Mouse (Mus musculus) bone marrow, adult 2 months (tissue): ENCODE measurements around the gene Dgkz. TPM values are rescaled to one million over a fixed set of nuclear protein-coding genes. Genes with fewer than 3 reads are reported as not detected.

Experiments
- H3K27ac ChIP-seq: fragments of 200-500 bp; 2 replicates; pipeline ENCODE4 v1.5.1; 2012; ENCODE audit warnings: low read depth, mild to moderate bottlenecking, control low read depth, inconsistent platforms, low read length; ENCODE audit not compliant: control insufficient read depth, poor library complexity, insufficient read depth
- H3K4me1 ChIP-seq: fragments of 200-500 bp; 2 replicates; pipeline ENCODE4 v1.6.1; 2011; ENCODE audit warnings: low read length; ENCODE audit not compliant: control insufficient read depth, insufficient read depth
- H3K4me3 ChIP-seq: fragments of 200-500 bp; replicated peaks from 2 replicates; pipeline ENCODE3; 2011; ENCODE audit warnings: mild to moderate bottlenecking, low read depth, low read length, control low read depth; ENCODE audit not compliant: control insufficient read depth
- CTCF ChIP-seq: fragments of 200-500 bp; IDR thresholded peaks from 2 replicates; pipeline ENCODE4 v1.5.1; 2011; ENCODE audit warnings: low read length, control low read depth; ENCODE audit not compliant: control insufficient read depth, insufficient read depth
- POLR2A ChIP-seq: fragments of 200-500 bp; IDR thresholded peaks from 2 replicates; pipeline ENCODE4 v1.6.1; 2011; ENCODE audit warnings: low read depth, mild to moderate bottlenecking, control low read depth, low read length, borderline replicate concordance; ENCODE audit not compliant: control insufficient read depth
- WGBS: fragments of 180-500 bp; shearing (Covaris S2); methylation state at CpG from one replicate; pipeline ENCODE4 v1.1.7; 2018; 5-methylcytosine and 5-hydroxymethylcytosine counted together
- polyA plus RNA-seq: library from polyadenylated mRNA; stranded (reverse); fragments of >200 nt; gene quantifications from 2 replicates; pipeline ENCODE4 v1.2.4, GENCODE M21; 2011; ENCODE audit warnings: low replicate concordance; ENCODE audit not compliant: missing spikeins, insufficient read depth, insufficient read length

The Dgkz gene
- polyA plus RNA-seq, 1 experiment: 229 TPM

DNA sequence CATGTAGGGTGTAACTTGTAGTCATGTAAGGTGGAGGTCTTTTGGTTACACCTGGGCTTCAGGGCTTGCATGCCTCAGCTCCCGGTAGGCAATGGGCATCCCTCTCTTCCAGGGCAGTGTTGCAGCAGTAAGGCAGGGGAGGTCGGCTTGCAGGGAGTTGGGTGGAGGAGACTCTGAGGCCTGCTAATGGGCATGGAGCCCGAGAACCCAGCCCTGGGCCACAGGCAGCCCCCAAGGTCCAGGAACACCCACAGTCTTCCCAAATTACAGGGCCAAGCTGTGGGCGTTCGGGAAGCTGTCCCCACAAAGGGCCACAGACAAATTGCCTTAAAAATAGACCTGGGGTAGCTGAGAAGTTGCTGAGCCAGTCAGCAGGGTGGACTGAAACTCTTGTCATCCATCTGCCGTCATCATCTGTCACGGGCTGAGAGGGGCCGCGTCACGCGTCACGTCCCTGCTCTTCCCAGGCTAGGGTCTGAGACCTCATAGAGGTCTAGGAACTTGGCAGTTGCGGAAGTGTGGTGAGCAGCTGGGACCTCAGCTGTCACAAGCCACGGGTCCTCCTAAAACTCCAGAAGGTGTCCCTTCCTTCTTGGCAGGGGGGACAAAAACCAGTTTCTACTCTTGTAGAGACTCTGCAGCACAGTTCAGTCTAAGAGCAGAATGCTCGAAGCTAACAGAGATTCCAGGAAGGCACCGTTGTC lies 22.4 kb upstream of the Dgkz start:
- Histone ChIP-seq H3K4me1 (no peaks in the 10 kb centered on the region), H3K4me3 (no peak overlapping the region), H3K27ac (no peak overlapping the region; the same call in 1 of the 2 replicates)
- WGBS: 80% methylated on average over 16 of the region's 16 CpGs
- TF ChIP-seq CTCF (no peak), POLR2A (no peak)

DNA sequence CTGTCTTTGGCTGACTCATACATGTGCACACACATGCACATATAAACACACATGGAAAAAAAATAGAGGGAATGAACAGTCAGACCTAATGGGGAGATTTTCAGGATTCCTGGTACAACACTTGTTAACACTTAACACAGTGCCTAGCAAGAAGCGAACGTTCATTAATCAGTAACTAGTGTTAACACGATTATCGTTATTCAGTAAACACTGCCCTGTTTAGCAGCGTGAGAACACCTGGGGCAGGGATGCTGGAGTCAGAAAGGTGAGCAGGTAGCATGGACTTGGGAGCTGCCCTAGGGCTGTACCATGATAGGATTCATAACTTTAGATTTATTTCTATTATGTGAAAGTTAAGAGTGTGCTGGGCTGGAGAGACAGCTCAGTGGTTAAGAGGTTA lies 20.3 kb upstream of the Dgkz start:
- TF ChIP-seq CTCF (no peak), POLR2A (no peak)
- Histone ChIP-seq H3K27ac (no peak overlapping the region), H3K4me3 (no peak overlapping the region), H3K4me1 (no peaks in the 10 kb centered on the region)
- WGBS: 85% methylated on average over 5 of the region's 5 CpGs

- TF ChIP-seq POLR2A (no peak), CTCF (no peak)
- H3K4me3 ChIP-seq: no peak overlapping the region
- no peaks in the 10 kb centered on the region for H3K4me1 ChIP-seq
- WGBS: 73% methylated on average over 3 of the region's 3 CpGs
- H3K27ac ChIP-seq: no peak overlapping the region
Observed at GRCm38 (mm10) chr2:91993409-91993808, 17.7 kb upstream of the Dgkz start.

GRCm38 (mm10) chr2:91989750-91990149 lies 14.1 kb upstream of the Dgkz start:
- Histone ChIP-seq H3K27ac (no peak overlapping the region), H3K4me1 (peaks cover 3% of the 10 kb centered on the region), H3K4me3 (no peak overlapping the region)
- TF ChIP-seq POLR2A (no peak), CTCF (peak; percentile 43; the same call in 1 of the 2 replicates)

- 2% methylated on average over 3 of the region's 3 CpGs for WGBS
- peak; percentile 68 for TF ChIP-seq CTCF
- no peak for TF ChIP-seq POLR2A
- H3K4me1 ChIP-seq: peaks cover 3% of the 10 kb centered on the region
- H3K4me3 ChIP-seq: no peak overlapping the region
- no peak overlapping the region for H3K27ac ChIP-seq
Observed at GRCm38 (mm10) chr2:91987542-91987941, 11.9 kb upstream of the Dgkz start.

- peaks cover 3% of the 10 kb centered on the region for H3K4me1 ChIP-seq
- 4% methylated on average over 5 of the region's 5 CpGs for WGBS
- TF ChIP-seq CTCF: peak; percentile 69
- TF ChIP-seq POLR2A: no peak
- H3K27ac ChIP-seq: peak overlapping the region; percentile 11; the same call in 1 of the 2 replicates
- H3K4me3 ChIP-seq: no peak overlapping the region
Observed at GRCm38 (mm10) chr2:91986071-91986470, 10.4 kb upstream of the Dgkz start.

GRCm38 (mm10) chr2:91984906-91985525 lies 9.4 kb upstream of the Dgkz start:
- peaks cover 3% of the 10 kb centered on the region for H3K4me1 ChIP-seq
- WGBS: 39% methylated on average over 9 of the region's 9 CpGs
- H3K4me3 ChIP-seq: no peak overlapping the region
- no peak for TF ChIP-seq CTCF
- TF ChIP-seq POLR2A: no peak
- peak overlapping the region; percentile 56 for H3K27ac ChIP-seq

- Histone ChIP-seq H3K4me3 (peak overlapping the region; percentile 21), H3K27ac (peak overlapping the region; percentile 69), H3K4me1 (peaks cover 3% of the 10 kb centered on the region)
- TF ChIP-seq POLR2A: peak; percentile 54; the same call in 1 of the 2 replicates
- TF ChIP-seq CTCF: peak; percentile 9; the same call in 1 of the 2 replicates
- WGBS: 2% methylated on average over 10 of the region's 13 CpGs
Observed at GRCm38 (mm10) chr2:91984439-91984838, 8.8 kb upstream of the Dgkz start.

- Histone ChIP-seq H3K27ac (no peak overlapping the region), H3K4me3 (no peak overlapping the region), H3K4me1 (peaks cover 3% of the 10 kb centered on the region)
- 77% methylated on average over 5 of the region's 5 CpGs for WGBS
- TF ChIP-seq CTCF (no peak), POLR2A (no peak)
Observed at GRCm38 (mm10) chr2:91980830-91981229, 5.2 kb upstream of the Dgkz start.
